Mouse (Mus musculus) midbrain, embryonic 11.5 days (tissue): ENCODE measurements at regions not wholly inside any gene's neighbourhood (a gene's known extent, or its start where the extent isn't known, plus 50 kb on each side); places are given as distances from the start of the nearest gene placed in this dataset.

ENCODE experiments used
- ATAC-seq: fragments of 200-750 bp; cut with Nextera tagmentation; 2 replicates; pipeline ENCODE4 v1.8.0; 2017; ENCODE audit warnings: moderate TSS enrichment, moderate library complexity; ENCODE audit not compliant: low FRiP score
- DNase-seq: peaks from one replicate; pipeline ENCODE4 v3.0.0; 2015; ENCODE audit warnings: low spot score; ENCODE audit errors: missing footprints
- H3K27ac ChIP-seq: fragments of 300-500 bp; sonication (generic); 2 replicates; pipeline ENCODE4 v1.5.1; 2014; ENCODE audit warnings: low read depth, low read length
- H3K27me3 ChIP-seq: fragments of 300-500 bp; sonication (generic); 2 replicates; pipeline ENCODE4 v1.6.1; 2014; ENCODE audit warnings: mild to moderate bottlenecking, low read length, moderate library complexity, mixed read lengths; ENCODE audit not compliant: control insufficient read depth, insufficient read depth
- H3K36me3 ChIP-seq: fragments of 300-500 bp; sonication (generic); 2 replicates; pipeline ENCODE4 v1.6.1; 2014; ENCODE audit warnings: mild to moderate bottlenecking, low read length, moderate library complexity, mixed read lengths; ENCODE audit not compliant: control insufficient read depth, insufficient read depth
- H3K4me1 ChIP-seq: fragments of 300-500 bp; sonication (generic); 2 replicates; pipeline ENCODE4 v1.6.1; 2014; ENCODE audit warnings: low read length; ENCODE audit not compliant: control insufficient read depth, insufficient read depth
- H3K4me2 ChIP-seq: fragments of 300-500 bp; sonication (generic); 2 replicates; pipeline ENCODE4 v1.6.1; 2014; ENCODE audit warnings: mild to moderate bottlenecking, moderate library complexity
- H3K4me3 ChIP-seq: fragments of 300-500 bp; sonication (generic); 2 replicates; pipeline ENCODE4 v1.5.1; 2014; ENCODE audit warnings: low read depth, low read length
- H3K9ac ChIP-seq: fragments of 300-500 bp; sonication (generic); 2 replicates; pipeline ENCODE4 v1.6.1; 2014; ENCODE audit warnings: low read length
- H3K9me3 ChIP-seq: fragments of 300-500 bp; sonication (generic); 2 replicates; pipeline ENCODE4 v1.6.1; 2016; ENCODE audit warnings: low read length; ENCODE audit not compliant: control insufficient read depth
- WGBS: fragments of 180-500 bp; shearing (Covaris S2); extraction: QIAGEN DNeasy Blood & Tissue Kit; methylation state at CpG from one replicate; pipeline ENCODE4 v1.1.7; 2014; 5-methylcytosine and 5-hydroxymethylcytosine counted together

GRCm38 (mm10) chr6:31642451-31642942, 78.7 kb upstream of the Podxl start:
- Histone ChIP-seq H3K9ac (no peak overlapping the region), H3K36me3 (no peaks in the 10 kb centered on the region), H3K4me2 (no peak overlapping the region), H3K27me3 (no peaks in the 10 kb centered on the region), H3K9me3 (no peaks in the 10 kb centered on the region), H3K27ac (no peak overlapping the region), H3K4me1 (peaks cover 4% of the 10 kb centered on the region), H3K4me3 (no peak overlapping the region)
- ATAC-seq (no peak), DNase-seq (no peak)
- 24% methylated on average over 13 of the region's 13 CpGs for WGBS

DNA sequence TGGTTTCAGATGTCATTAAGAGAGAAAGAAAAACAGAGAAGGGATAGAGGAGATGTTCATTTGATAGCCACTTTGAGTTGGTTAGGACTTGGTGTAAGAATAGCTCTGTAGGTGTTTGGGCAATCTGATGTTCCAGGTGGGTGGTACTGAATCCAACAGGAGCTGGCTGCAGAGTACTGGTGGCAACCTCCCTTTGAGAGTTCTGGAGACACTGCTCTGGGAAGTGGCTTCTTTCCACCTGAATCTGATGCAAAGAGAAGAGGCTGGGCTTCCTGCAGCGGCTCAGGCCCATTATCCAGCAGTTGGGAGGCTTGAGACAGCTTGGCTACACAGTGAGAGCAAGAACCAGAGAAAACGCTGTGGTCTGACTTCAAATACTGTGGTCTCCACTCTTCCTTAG, 77.0 kb upstream of the Podxl start:
- ATAC-seq = no peak
- Histone ChIP-seq H3K27me3 (no peaks in the 10 kb centered on the region), H3K36me3 (no peaks in the 10 kb centered on the region), H3K27ac (no peak overlapping the region), H3K9ac (no peak overlapping the region), H3K4me3 (no peak overlapping the region), H3K4me1 (peaks cover 4% of the 10 kb centered on the region), H3K9me3 (no peaks in the 10 kb centered on the region), H3K4me2 (no peak overlapping the region)
- no peak for DNase-seq
- 42% methylated on average over 2 of the region's 2 CpGs for WGBS

DNA sequence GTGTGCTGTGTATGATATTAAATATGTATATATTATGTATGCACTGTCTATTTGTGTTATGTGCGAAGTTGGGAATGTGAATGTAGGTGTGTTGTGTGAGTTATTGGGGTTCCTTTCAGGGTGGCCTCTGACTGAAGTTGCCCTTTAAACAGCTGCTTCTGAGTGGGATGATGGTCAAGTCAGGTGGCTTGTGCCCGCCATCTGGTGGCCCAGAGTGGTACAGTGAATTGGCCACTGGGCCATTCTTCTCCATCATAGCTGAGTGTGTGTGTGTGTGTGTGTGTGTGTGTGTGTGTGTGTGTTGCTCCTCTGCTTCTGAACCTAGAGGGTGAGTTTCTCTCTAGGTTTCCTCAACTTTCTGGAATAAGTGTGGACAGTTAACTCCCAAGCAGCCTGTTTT, 75.7 kb upstream of the Podxl start:
- ATAC-seq (peak; percentile 64), DNase-seq (peak; percentile 97)
- H3K4me2 ChIP-seq = no peak overlapping the region
- no peaks in the 10 kb centered on the region for H3K9me3 ChIP-seq
- no peaks in the 10 kb centered on the region for H3K27me3 ChIP-seq
- H3K4me3 ChIP-seq = no peak overlapping the region
- H3K36me3 ChIP-seq = no peaks in the 10 kb centered on the region
- no peak overlapping the region for H3K9ac ChIP-seq
- WGBS = 19% methylated on average over 2 of the region's 2 CpGs
- no peak overlapping the region for H3K27ac ChIP-seq
- H3K4me1 ChIP-seq = peaks cover 4% of the 10 kb centered on the region

GRCm38 (mm10) chr6:31638434-31639220, 74.8 kb upstream of the Podxl start:
- H3K4me1 ChIP-seq = peaks cover 4% of the 10 kb centered on the region
- no peak overlapping the region for H3K27ac ChIP-seq
- no peak overlapping the region for H3K4me3 ChIP-seq
- DNase-seq (peak; percentile 88), ATAC-seq (peak; percentile 28)
- H3K9me3 ChIP-seq = no peaks in the 10 kb centered on the region
- H3K4me2 ChIP-seq = no peak overlapping the region; the same call in 1 of the 2 replicates
- H3K36me3 ChIP-seq = no peaks in the 10 kb centered on the region
- WGBS = 26% methylated on average over 13 of the region's 13 CpGs
- no peaks in the 10 kb centered on the region for H3K27me3 ChIP-seq
- H3K9ac ChIP-seq = peak overlapping the region; percentile 20; the same call in 1 of the 2 replicates

DNA sequence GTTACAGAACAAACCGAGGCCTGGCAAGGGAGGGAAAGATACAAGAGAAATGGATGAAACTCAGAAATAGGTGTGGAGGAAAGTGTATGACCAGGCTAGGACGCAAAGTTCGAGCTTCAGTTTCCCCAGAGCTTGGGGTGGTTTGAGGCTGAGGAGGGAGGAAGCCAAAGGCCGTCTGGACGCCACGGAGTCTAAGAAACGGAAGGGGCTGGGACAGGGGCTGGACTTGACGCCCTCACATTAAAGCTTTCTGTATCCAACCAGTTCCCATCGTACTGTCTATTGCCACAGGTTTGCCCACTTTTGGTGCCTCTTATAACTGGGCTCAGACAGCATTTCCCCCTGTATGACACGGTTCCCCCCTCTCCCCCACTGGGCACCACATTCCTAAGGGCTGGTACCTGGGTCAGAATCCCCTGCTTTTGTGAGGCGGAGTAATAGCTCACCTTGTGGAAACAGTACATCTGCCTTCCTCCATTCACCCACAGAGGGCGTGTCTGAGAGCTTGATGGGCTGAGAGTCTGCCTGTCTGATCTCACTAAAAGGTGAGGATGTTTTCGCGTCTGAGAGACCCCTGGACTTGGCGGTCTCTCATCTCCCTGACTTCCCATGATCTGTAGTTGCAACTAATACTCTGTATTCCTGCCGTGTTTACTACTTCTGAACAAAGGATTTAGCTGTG, 73.7 kb upstream of the Podxl start:
- Histone ChIP-seq H3K27ac (no peak overlapping the region), H3K36me3 (no peaks in the 10 kb centered on the region), H3K27me3 (no peaks in the 10 kb centered on the region), H3K9me3 (no peaks in the 10 kb centered on the region), H3K4me3 (no peak overlapping the region), H3K4me1 (peaks cover 4% of the 10 kb centered on the region), H3K4me2 (no peak overlapping the region; the same call in 1 of the 2 replicates), H3K9ac (no peak overlapping the region; the same call in 1 of the 2 replicates)
- DNase-seq (peak; percentile 87), ATAC-seq (no peak; the same call in 1 of the 2 replicates)
- WGBS = 17% methylated on average over 16 of the region's 16 CpGs

DNA sequence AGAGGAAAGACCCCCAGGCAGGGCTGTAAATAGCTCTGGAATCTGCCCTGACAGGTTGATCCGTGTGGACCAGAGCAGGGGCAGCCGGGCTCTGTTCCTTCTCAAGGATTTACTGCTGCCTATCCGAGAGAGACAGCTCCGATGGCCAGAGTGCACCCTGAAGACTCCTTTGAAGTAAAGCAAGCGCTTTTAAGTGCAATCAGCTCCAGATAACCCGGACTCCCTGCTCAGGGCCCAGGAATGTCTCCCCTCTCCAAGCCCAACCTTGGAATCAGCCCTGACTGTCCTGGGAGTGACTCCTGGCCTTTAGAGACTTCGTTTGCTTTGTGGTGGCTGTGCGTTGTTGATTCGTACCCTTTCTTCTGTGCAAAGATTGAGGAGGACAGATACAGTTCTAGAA, 73.2 kb upstream of the Podxl start:
- H3K27ac ChIP-seq = no peak overlapping the region
- DNase-seq (peak; percentile 86), ATAC-seq (no peak)
- no peaks in the 10 kb centered on the region for H3K36me3 ChIP-seq
- no peak overlapping the region for H3K9ac ChIP-seq
- H3K4me1 ChIP-seq = peaks cover 4% of the 10 kb centered on the region
- no peaks in the 10 kb centered on the region for H3K9me3 ChIP-seq
- no peak overlapping the region for H3K4me2 ChIP-seq
- H3K27me3 ChIP-seq = no peaks in the 10 kb centered on the region
- H3K4me3 ChIP-seq = no peak overlapping the region
- WGBS = 19% methylated on average over 9 of the region's 9 CpGs

DNA sequence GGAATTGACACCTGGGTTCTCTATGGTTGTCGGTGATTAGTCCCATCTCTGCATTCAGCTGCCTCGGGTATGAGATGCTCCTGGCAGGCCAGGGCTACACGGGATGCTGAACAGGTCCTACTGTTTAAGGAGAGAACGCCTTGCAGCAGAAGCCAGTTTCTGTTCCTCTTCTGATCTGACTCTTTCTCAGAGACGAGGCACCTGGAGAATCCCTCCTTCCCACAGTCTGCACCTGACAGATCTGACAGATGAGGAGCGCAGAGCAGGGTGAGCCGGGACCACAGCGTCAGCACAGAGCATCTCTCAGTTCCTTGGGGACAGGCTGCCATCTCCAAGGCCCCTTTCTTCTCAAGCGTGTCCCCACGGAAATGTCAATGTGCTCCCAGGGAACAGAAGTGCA, 68.7 kb upstream of the Podxl start:
- ATAC-seq = no peak
- 86% methylated on average over 10 of the region's 10 CpGs for WGBS
- no peak overlapping the region for H3K9ac ChIP-seq

DNA sequence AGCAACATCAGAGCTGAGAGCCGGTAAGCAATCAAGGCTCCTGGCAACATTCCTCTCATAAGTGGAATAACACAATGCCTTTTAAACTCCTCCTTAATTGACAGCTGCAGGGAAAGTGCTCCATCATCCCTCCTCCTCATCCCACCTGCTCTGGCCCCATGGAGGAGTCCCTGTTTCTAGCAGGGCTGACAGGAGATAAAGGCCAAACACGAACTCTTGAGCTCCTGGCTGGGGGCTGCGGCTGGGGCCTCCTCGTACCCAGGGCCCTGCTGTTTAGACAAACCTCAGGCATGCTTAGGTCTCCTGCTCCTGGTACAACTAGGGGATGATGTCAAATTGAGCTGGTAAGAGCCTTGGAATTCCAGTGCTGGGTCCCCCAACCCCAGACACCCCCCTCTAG, 66.2 kb upstream of the Podxl start:
- Histone ChIP-seq H3K27me3 (no peaks in the 10 kb centered on the region), H3K4me3 (no peak overlapping the region), H3K4me1 (no peaks in the 10 kb centered on the region), H3K36me3 (no peaks in the 10 kb centered on the region), H3K4me2 (no peak overlapping the region), H3K9ac (no peak overlapping the region), H3K27ac (no peak overlapping the region), H3K9me3 (no peaks in the 10 kb centered on the region)
- no peak for DNase-seq
- no peak for ATAC-seq
- 78% methylated on average over 4 of the region's 4 CpGs for WGBS

More for the DNA sequence above, 68.7 kb upstream of the Podxl start:
- Histone ChIP-seq H3K36me3 (no peaks in the 10 kb centered on the region), H3K27ac (no peak overlapping the region), H3K27me3 (no peaks in the 10 kb centered on the region), H3K4me3 (no peak overlapping the region), H3K4me2 (no peak overlapping the region), H3K9me3 (no peaks in the 10 kb centered on the region), H3K4me1 (no peaks in the 10 kb centered on the region)
- DNase-seq = no peak

- Histone ChIP-seq H3K4me1 (no peaks in the 10 kb centered on the region), H3K36me3 (no peaks in the 10 kb centered on the region), H3K9me3 (no peaks in the 10 kb centered on the region), H3K9ac (no peak overlapping the region), H3K4me3 (no peak overlapping the region), H3K4me2 (no peak overlapping the region), H3K27ac (no peak overlapping the region), H3K27me3 (no peaks in the 10 kb centered on the region)
- DNase-seq (no peak), ATAC-seq (no peak)
- 91% methylated on average over 3 of the region's 3 CpGs for WGBS
These were observed 64.1 kb upstream of the Podxl start for GRCm38 (mm10) chr6:31627912-31628311.
